Mouse (Mus musculus) natural killer cell, adult 2 months (primary cell): ENCODE results near the gene Rras2.
A peak's percentile ranks its signal among the peaks of the same experiment; 100 is the strongest.

Source experiments
- DNase-seq, 2 experiments: peaks; one replicate each; pipeline ENCODE4 v3.0.0; 2022; ENCODE audit warnings: low spot score in 2 of 2

The Rras2 gene

GRCm38 (mm10) chr7:114117444-114117905 is at the start of gene Rras2:
Gene Rras2, minus strand, starts transcription at chr7:114117781.
- peak; percentile 74 to 79 for DNase-seq

GRCm38 (mm10) chr7:114162975-114163374 is 45.4 kb upstream of the Rras2 start:
- no peak for DNase-seq

GRCm38 (mm10) chr7:114161101-114161500 is 43.5 kb upstream of the Rras2 start:
- peak; percentile 44 to 67 for DNase-seq

- DNase-seq: no peak
Observed at GRCm38 (mm10) chr7:114157716-114158278, 40.2 kb upstream of the Rras2 start.

GRCm38 (mm10) chr7:114156364-114156763 is 38.8 kb upstream of the Rras2 start:
- DNase-seq: no peak

- no peak for DNase-seq
Observed at GRCm38 (mm10) chr7:114155053-114155865, 37.7 kb upstream of the Rras2 start.

- no peak for DNase-seq
Observed at GRCm38 (mm10) chr7:114151036-114151780, 33.6 kb upstream of the Rras2 start.

GRCm38 (mm10) chr7:114149564-114149963 is 32.0 kb upstream of the Rras2 start:
- no peak for DNase-seq

- no peak for DNase-seq
Observed at GRCm38 (mm10) chr7:114149135-114149534, 31.6 kb upstream of the Rras2 start.

- DNase-seq: peak in 1 of 2 experiments; percentile 29
Observed at GRCm38 (mm10) chr7:114145841-114146240, 28.3 kb upstream of the Rras2 start.

GRCm38 (mm10) chr7:114142151-114142798 is 24.7 kb upstream of the Rras2 start:
- no peak for DNase-seq

- no peak for DNase-seq
Observed at GRCm38 (mm10) chr7:114140026-114140425, 22.4 kb upstream of the Rras2 start.

GRCm38 (mm10) chr7:114139400-114139799 is 21.8 kb upstream of the Rras2 start:
- no peak for DNase-seq

GRCm38 (mm10) chr7:114138261-114138660 is 20.7 kb upstream of the Rras2 start:
- DNase-seq: no peak

- DNase-seq: no peak
Observed at GRCm38 (mm10) chr7:114135166-114135565, 17.6 kb upstream of the Rras2 start.

- no peak for DNase-seq
Observed at GRCm38 (mm10) chr7:114133957-114134356, 16.4 kb upstream of the Rras2 start.

- DNase-seq: no peak
Observed at GRCm38 (mm10) chr7:114132316-114132715, 14.7 kb upstream of the Rras2 start.

- no peak for DNase-seq
Observed at GRCm38 (mm10) chr7:114129281-114129680, 11.7 kb upstream of the Rras2 start.

- no peak for DNase-seq
Observed at GRCm38 (mm10) chr7:114118180-114118579, 599 bp upstream of the Rras2 start.

GRCm38 (mm10) chr7:114116711-114117351 is 750 bp downstream of the Rras2 start:
- DNase-seq: peak; percentile 34 to 38

GRCm38 (mm10) chr7:114115961-114116360 is 1.6 kb downstream of the Rras2 start:
- no peak for DNase-seq
